Mouse (Mus musculus) hindbrain, embryonic 12.5 days (tissue): ENCODE results near the gene Pptc7. TPM values are rescaled to one million over a fixed set of nuclear protein-coding genes. Genes with fewer than 3 reads are reported as not detected.
A peak's percentile ranks its signal among the peaks of the same experiment; 100 is the strongest.

Experiments
- ATAC-seq: fragments of 200-750 bp; cut with Nextera tagmentation; 2 replicates; pipeline ENCODE4 v1.8.0; 2017; ENCODE audit warnings: moderate TSS enrichment; ENCODE audit not compliant: low FRiP score
- H3K27ac ChIP-seq: fragments of 300-500 bp; sonication (generic); 2 replicates; pipeline ENCODE4 v1.5.1; 2016; ENCODE audit warnings: mild to moderate bottlenecking
- H3K27me3 ChIP-seq: fragments of 300-500 bp; sonication (generic); 2 replicates; pipeline ENCODE4 v1.6.1; 2016; ENCODE audit warnings: mild to moderate bottlenecking
- H3K36me3 ChIP-seq: fragments of 300-500 bp; sonication (generic); 2 replicates; pipeline ENCODE4 v1.6.1; 2016; ENCODE audit warnings: mild to moderate bottlenecking
- H3K4me1 ChIP-seq: fragments of 300-500 bp; sonication (generic); 2 replicates; pipeline ENCODE4 v1.6.1; 2016
- H3K4me2 ChIP-seq: fragments of 300-500 bp; sonication (generic); replicated peaks from 2 replicates; pipeline ENCODE4 v1.6.1; 2016; ENCODE audit warnings: mild to moderate bottlenecking
- H3K4me3 ChIP-seq: fragments of 300-500 bp; sonication (generic); 2 replicates; pipeline ENCODE4 v1.5.1; 2016; ENCODE audit warnings: mild to moderate bottlenecking
- H3K9ac ChIP-seq: fragments of 300-500 bp; sonication (generic); 2 replicates; pipeline ENCODE4 v1.6.1; 2016; ENCODE audit warnings: mild to moderate bottlenecking, moderate library complexity
- H3K9me3 ChIP-seq: fragments of 300-500 bp; sonication (generic); replicated peaks from 2 replicates; pipeline ENCODE4 v1.6.1; 2016; ENCODE audit warnings: mild to moderate bottlenecking
- WGBS: fragments of 180-500 bp; shearing (Covaris S2); methylation state at CpG from one replicate; pipeline ENCODE4 v1.1.7; 2016; 5-methylcytosine and 5-hydroxymethylcytosine counted together
- polyA plus RNA-seq: library from polyadenylated mRNA; unstranded; fragments of >200 nt; fragmentation: Nextera tagmentation; extraction: Ambion mirVana; gene quantifications from 2 replicates; pipeline ENCODE4 v1.2.1, GENCODE M21; 2016

Gene Pptc7
- polyA plus RNA-seq, 1 experiment from 2014 or later, result 11.1 TPM

- H3K9me3 ChIP-seq, result no peaks in the 10 kb centered on the region
- H3K27me3 ChIP-seq, result no peaks in the 10 kb centered on the region; the same call in 1 of the 2 replicates
- peak overlapping the region; percentile 93 for H3K9ac ChIP-seq
- H3K36me3 ChIP-seq, result peaks cover 7% of the 10 kb centered on the region; the same call in 1 of the 2 replicates
- H3K4me3 ChIP-seq, result peak overlapping the region; percentile 97
- peak overlapping the region; percentile 77 for H3K4me2 ChIP-seq
- peak; percentile 85; the same call in 1 of the 2 replicates for ATAC-seq
- under 1% methylated on average over 52 of the region's 57 CpGs for WGBS
- H3K4me1 ChIP-seq, result peaks cover 3% of the 10 kb centered on the region
- peak overlapping the region; percentile 86 for H3K27ac ChIP-seq
These were observed 70.4 kb downstream of the Pptc7 start for GRCm38 (mm10) chr5:122354492-122355067.

GRCm38 (mm10) chr5:122371591-122372191 is 87.5 kb downstream of the Pptc7 start, which contains the start of gene Gpn3:
Gene Gpn3, plus strand, starts transcription at chr5:122371876.
- Histone ChIP-seq H3K4me3 (peak within 1 kb of the TSS; percentile 68), H3K4me2 (peak within 1 kb of the TSS; percentile 78), H3K9ac (peak within 1 kb of the TSS; percentile 84), H3K4me1 (peaks cover 20% of the 10 kb centered on the region), H3K27me3 (no peaks in the 10 kb centered on the region), H3K27ac (peak within 1 kb of the TSS; percentile 94), H3K36me3 (peaks cover 48% of the 10 kb centered on the region), H3K9me3 (no peaks in the 10 kb centered on the region)
- peak; percentile 86 for ATAC-seq
- WGBS, result under 1% methylated on average over 27 of the region's 46 CpGs

- Histone ChIP-seq H3K36me3 (peaks cover 47% of the 10 kb centered on the region), H3K4me3 (peak within 1 kb of the TSS; percentile 68), H3K4me1 (peaks cover 20% of the 10 kb centered on the region), H3K27ac (peak within 1 kb of the TSS; percentile 94), H3K9ac (peak within 1 kb of the TSS; percentile 84), H3K27me3 (no peaks in the 10 kb centered on the region), H3K4me2 (peak within 1 kb of the TSS; percentile 78), H3K9me3 (no peaks in the 10 kb centered on the region)
- ATAC-seq, result peak; percentile 94
- under 1% methylated on average over 52 of the region's 53 CpGs for whole genome bisulfite sequencing
These were observed 88.1 kb downstream of the Pptc7 start, which contains the start of gene Fam216a for GRCm38 (mm10) chr5:122372192-122372769. Gene Fam216a, minus strand, starts transcription at chr5:122372364.

- peak overlapping the region; percentile 94 for H3K27ac ChIP-seq
- no peaks in the 10 kb centered on the region for H3K9me3 ChIP-seq
- H3K27me3 ChIP-seq, result no peaks in the 10 kb centered on the region
- peak overlapping the region; percentile 78 for H3K4me2 ChIP-seq
- WGBS, result 7% methylated on average over 5 of the region's 5 CpGs
- peak overlapping the region; percentile 68 for H3K4me3 ChIP-seq
- H3K4me1 ChIP-seq, result peaks cover 20% of the 10 kb centered on the region
- no peak for ATAC-seq
- peak overlapping the region; percentile 65 for H3K9ac ChIP-seq
- H3K36me3 ChIP-seq, result peaks cover 41% of the 10 kb centered on the region
These were observed 88.7 kb downstream of the Pptc7 start for GRCm38 (mm10) chr5:122372878-122373277.

Other genes starting within 250 kb of the Pptc7 start
- gene Cux2, start 234.3 kb upstream of the Pptc7 start, polyA plus RNA-seq, result 25.7 and 27.0 TPM in 2 replicates
- 2.5 and 3.0 TPM in 2 replicates for gene Myl2, start 183.4 kb upstream of the Pptc7 start, polyA plus RNA-seq
- not detected in 2 replicates for gene Ccdc63, start 143.5 kb upstream of the Pptc7 start, polyA plus RNA-seq
- gene Ppp1cc, start 126.1 kb upstream of the Pptc7 start, polyA plus RNA-seq, result 286 and 293 TPM in 2 replicates
- 6.5 and 6.7 TPM in 2 replicates for gene Hvcn1, start 77.6 kb upstream of the Pptc7 start, polyA plus RNA-seq
- gene Tctn1, start 19.9 kb upstream of the Pptc7 start, polyA plus RNA-seq, result 7.5 and 7.7 TPM in 2 replicates
- 13.3 and 15.6 TPM in 2 replicates for gene Rad9b, start 69.9 kb downstream of the Pptc7 start, polyA plus RNA-seq
- gene Vps29, start 70.0 kb downstream of the Pptc7 start, polyA plus RNA-seq, result 207 and 212 TPM in 2 replicates
- gene Gpn3, start 87.5 kb downstream of the Pptc7 start, polyA plus RNA-seq, result 52.0 and 52.2 TPM in 2 replicates
- 107 and 114 TPM in 2 replicates for gene Fam216a, start 88.0 kb downstream of the Pptc7 start, polyA plus RNA-seq
- gene Arpc3, start 107.5 kb downstream of the Pptc7 start, polyA plus RNA-seq, result 115 and 134 TPM in 2 replicates
- 48.2 and 51.4 TPM in 2 replicates for gene Anapc7, start 137.3 kb downstream of the Pptc7 start, polyA plus RNA-seq
- gene Atp2a2, start 217.9 kb downstream of the Pptc7 start, polyA plus RNA-seq, result 69.6 and 70.9 TPM in 2 replicates